Mouse (Mus musculus): ENCODE measurements around the gene Cps1. TPM values are rescaled to one million over a fixed set of nuclear protein-coding genes. Genes with fewer than 3 reads are reported as not detected.

Cps1 gene
- total RNA-seq (2021), result under 1 TPM; 0.10 to 0.25 TPM
- long read RNA-seq, result 0 reads

- no peak for DNase-seq (ENCODE audit: low spot score in 2 of 2)
These were observed at the start of gene Cps1 for GRCm38 (mm10) chr1:67122797-67123196. Cps1 (plus strand) TSS chr1:67123026.

- no peak for DNase-seq (ENCODE audit: low spot score in 2 of 2)
These were observed 45.1 kb upstream of the Cps1 start for GRCm38 (mm10) chr1:67077739-67078138.

DNA sequence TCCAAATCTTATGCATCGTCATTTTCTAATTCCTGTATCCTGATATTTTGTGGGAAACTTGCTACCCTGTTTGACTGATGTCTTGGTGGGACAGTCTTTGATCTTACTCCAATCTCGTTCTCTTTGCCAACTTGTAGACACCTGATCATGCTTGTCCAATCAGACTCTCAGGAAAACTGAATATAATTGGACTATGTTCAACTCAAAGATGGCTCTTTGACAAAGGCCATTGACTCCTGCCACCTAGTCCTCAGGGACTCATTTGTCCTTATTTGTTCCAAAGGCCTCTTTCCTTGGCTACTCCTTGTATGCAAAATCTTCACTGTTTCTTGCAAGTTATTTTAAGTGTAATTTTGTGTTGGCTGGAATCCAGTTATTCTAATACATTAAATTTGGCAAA lies 44.2 kb upstream of the Cps1 start:
- DNase-seq (ENCODE audit: low spot score in 2 of 2), result no peak

- DNase-seq (ENCODE audit: low spot score in 2 of 2), result no peak
These were observed 43.7 kb upstream of the Cps1 start for GRCm38 (mm10) chr1:67079146-67079545.

GRCm38 (mm10) chr1:67092473-67092872 lies 30.4 kb upstream of the Cps1 start:
- no peak for DNase-seq (ENCODE audit: low spot score in 2 of 2)

- no peak for DNase-seq (ENCODE audit: low spot score in 2 of 2)
These were observed 23.6 kb upstream of the Cps1 start for GRCm38 (mm10) chr1:67099215-67099614.

DNA sequence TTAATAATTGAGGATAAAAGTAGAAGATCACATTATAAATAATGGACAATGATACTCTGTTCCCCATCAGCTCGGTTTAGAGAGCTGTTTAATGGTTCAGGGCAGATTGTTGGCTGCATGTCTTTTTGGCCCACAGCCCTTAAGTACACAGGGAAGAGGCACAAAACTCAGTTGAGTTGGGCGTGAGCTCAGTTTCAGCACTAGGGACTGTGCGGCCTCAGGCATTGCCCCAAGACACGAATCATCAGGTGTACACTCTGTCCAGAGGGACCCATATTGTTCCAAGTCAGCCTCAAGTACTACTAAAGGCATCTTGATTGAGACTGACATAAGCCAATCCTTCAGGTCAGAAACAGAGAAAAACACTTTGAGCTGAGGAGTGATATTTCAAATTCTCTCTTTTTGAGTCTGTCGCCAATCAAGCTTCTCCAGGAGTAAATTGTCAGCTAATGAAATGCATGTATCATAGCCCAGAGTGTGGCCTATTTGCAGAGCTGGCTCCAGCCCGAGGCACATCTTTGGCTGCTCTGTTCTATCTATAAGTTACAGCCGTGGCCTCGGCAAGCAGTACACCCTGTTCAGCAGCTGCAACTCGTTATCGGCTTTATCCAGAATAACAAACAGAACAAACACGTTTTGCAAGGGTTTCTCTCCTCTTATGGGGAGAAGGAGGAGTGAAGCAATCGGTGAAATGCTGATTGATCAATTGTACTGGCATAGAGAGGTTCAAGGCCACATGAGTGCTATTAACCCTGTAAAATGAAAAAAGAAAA lies 19.2 kb upstream of the Cps1 start:
- DNase-seq (ENCODE audit: low spot score in 2 of 2), result no peak

DNA sequence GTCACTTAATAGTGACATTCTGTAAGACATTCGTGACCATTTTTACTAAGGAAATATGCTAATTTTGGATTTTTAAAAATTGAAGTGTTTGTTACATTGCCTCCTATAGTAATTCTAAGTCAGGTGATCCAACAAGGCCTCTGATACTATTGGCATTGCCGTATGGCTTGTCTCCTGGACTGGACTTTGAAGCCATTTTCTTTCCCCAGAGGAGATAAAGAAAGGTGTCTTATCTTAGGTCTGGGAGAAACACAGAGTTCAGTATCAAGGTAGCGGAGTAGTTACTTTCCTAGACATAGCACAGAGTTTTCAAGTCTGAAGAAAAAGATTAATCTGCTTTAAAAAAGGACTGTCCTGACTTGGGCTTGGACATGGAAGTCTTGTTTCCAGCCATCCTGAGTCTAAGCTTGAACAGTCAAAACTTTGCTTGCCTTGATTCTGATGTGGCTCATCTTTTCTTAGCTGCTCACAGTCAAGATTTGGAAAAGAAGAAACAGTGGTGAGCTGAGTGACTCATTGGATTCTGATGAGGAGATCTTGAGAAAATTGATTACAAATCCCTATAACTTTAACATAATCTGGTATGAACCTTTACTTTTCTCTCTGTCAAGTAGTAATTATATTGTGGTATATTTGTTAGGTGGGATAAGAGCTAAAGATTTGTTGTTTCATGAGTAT lies 11.1 kb upstream of the Cps1 start:
- DNase-seq (ENCODE audit: low spot score in 2 of 2), result no peak

- DNase-seq (ENCODE audit: low spot score in 2 of 2), result no peak
These were observed 9.3 kb upstream of the Cps1 start for GRCm38 (mm10) chr1:67113343-67114030.

GRCm38 (mm10) chr1:67116571-67116970 lies 6.3 kb upstream of the Cps1 start:
- peak in 1 of 2 experiments; percentile 8 for DNase-seq (ENCODE audit: low spot score in 2 of 2)

DNA sequence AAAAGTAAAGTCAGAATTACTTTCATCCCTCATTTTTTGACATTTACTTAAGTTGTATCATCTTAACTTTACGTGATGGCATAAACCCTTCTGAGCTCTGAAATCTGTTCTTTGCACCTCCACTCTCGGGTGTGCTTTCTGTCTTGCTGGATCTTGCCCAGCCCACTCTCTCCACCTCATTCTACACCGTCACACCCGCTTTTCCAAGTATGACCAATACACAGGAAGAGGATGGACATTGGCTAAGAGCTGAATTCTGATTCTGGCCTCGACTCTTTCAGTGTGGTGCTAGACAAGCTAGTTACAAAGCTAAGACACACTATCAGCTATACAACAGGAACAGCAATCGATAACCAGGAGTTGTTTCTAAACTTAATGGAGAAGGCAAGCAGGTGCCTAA lies 5.0 kb upstream of the Cps1 start:
- no peak for DNase-seq (ENCODE audit: low spot score in 2 of 2)

DNA sequence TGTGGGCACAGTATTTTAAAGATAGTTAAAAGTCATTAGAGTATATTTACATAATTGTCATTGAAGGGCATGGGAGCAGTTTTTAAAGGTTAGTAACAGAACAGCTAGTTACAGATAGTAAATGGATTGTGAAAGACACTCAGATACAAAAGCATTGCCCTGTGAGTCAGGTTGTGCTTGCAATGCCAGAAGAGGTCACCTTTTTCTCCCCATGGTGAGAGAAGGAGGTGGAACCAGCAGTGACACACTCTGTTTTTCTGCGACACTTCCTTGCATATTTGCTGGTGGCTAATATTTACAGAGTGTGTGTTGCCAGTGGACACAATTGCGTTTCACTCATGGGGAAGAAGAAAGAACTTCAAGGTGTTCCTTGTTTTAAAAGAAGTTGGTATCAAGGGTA lies 2.6 kb downstream of the Cps1 start:
- no peak for DNase-seq (ENCODE audit: low spot score in 2 of 2)

GRCm38 (mm10) chr1:67143939-67144338 lies 21.1 kb downstream of the Cps1 start:
- peak in 1 of 2 experiments; percentile 46 for DNase-seq (ENCODE audit: low spot score in 2 of 2)

GRCm38 (mm10) chr1:67151246-67151645 lies 28.4 kb downstream of the Cps1 start:
- no peak for DNase-seq (ENCODE audit: low spot score in 2 of 2)

DNA sequence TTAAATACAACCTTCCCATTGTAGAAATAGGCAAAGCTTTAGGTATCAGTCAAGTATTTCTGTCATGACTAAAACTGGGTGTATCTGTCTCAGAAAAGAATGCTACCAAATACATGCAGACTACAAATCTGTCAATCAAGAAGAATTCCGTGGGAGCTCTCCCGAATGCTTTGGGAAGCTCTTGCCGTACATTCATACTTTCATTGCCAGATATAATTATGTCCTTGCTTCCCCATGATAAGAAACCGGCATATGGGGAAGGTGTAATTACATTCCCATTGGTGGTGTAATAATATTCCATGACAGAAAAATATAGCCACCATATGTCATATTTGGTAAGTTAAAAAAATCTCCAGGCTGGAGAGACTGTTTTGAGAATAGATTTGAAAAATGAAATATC lies 44.5 kb downstream of the Cps1 start:
- DNase-seq (ENCODE audit: low spot score in 2 of 2), result no peak

DNA sequence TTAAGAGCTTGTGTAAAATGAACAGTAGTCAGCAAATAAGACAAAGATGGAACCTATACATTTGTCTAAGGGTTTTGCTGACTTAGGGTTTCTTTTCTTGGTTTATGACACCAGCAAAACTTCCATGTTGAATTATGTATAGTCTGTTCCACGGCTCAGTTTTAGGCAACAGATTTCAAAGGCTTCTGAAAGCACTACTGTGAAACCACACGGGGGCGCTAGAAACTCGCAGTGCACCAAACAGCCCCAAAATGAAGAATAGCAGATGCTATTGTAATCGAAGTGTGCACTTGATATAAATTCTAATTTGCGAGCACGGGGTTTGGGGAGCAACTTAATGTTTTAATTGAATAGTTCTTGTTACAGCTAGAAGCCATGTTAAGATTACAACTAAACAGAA lies 58.3 kb downstream of the Cps1 start:
- peak; percentile 45 to 76 for DNase-seq (ENCODE audit: low spot score in 2 of 2)

DNA sequence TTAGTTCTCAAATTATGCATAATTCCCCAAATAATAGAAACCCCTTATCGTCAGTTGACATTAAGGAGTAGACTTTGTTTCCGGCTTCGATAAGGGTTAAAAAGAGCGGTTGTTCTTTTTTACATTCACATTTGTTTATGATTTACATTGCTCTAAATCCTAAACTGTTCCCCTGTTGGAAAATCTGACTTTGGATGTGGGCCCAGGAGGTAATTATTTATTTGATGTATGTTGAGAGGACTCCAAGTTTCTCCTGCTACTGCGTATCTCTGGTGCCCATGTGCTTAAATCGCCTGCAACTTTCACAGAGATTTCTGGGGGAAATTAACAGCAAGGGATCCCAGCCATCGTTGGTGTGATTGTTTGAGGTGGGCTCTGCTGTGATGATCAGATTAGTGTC lies 59.4 kb downstream of the Cps1 start:
- DNase-seq (ENCODE audit: low spot score in 2 of 2), result no peak

GRCm38 (mm10) chr1:67183532-67183931 lies 60.7 kb downstream of the Cps1 start:
- DNase-seq (ENCODE audit: low spot score in 2 of 2), result peak in 1 of 2 experiments; percentile 54

- DNase-seq (ENCODE audit: low spot score in 2 of 2), result no peak
These were observed 61.3 kb downstream of the Cps1 start for GRCm38 (mm10) chr1:67184134-67184533.

- no peak for DNase-seq (ENCODE audit: low spot score in 2 of 2)
These were observed 74.5 kb downstream of the Cps1 start for GRCm38 (mm10) chr1:67197335-67197734.

- peak; percentile 4 to 60 for DNase-seq (ENCODE audit: low spot score in 2 of 2)
These were observed 95.6 kb downstream of the Cps1 start for GRCm38 (mm10) chr1:67218339-67218944.

DNA sequence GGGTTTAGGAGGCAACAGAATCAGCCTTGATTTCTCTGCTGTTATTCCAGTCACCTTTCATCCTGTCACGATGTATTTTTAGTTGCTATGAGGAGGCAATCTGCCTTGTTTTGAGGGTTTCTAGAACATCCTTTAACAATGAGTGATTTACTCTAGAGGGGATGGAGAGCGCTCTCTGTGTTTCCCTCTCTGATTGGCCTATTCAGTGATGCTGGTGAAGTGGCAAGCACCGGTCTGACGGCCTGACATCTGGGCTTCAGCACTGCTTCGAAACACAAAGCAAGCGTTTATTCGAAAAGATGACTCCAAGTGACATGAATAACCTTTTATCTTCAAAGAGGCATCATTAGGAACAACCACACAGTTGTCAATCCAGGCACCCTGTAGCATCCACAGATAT lies 100.8 kb downstream of the Cps1 start:
- DNase-seq (ENCODE audit: low spot score in 2 of 2), result peak; percentile 2 to 15
